Mouse (Mus musculus): ENCODE results near the gene Gm17387.
"Not testable (repeated sequence)": the region's sequence is repeated elsewhere in the genome, so short reads cannot be mapped to it uniquely, and the experiment has no call there.

Gene Gm17387

GRCm38 (mm10) chr7:141016707-141017697 is 11.9 kb upstream of the Gm17387 start:
- DNase-seq (ENCODE audit: extremely low spot score, low spot score) = no peak

- not testable (repeated sequence) for DNase-seq (ENCODE audit: extremely low spot score, low spot score)
Observed at GRCm38 (mm10) chr7:141017824-141018223, 11.1 kb upstream of the Gm17387 start, which contains the start of gene Ifitm6. Gene Ifitm6, minus strand, starts transcription at chr7:141017924.

- DNase-seq (ENCODE audit: extremely low spot score, low spot score) = no peak
Observed at GRCm38 (mm10) chr7:141019028-141019427, 9.9 kb upstream of the Gm17387 start.

- no peak for DNase-seq (ENCODE audit: extremely low spot score, low spot score)
Observed at GRCm38 (mm10) chr7:141021489-141022449, 7.2 kb upstream of the Gm17387 start.

GRCm38 (mm10) chr7:141024865-141025838 is 3.8 kb upstream of the Gm17387 start:
- DNase-seq (ENCODE audit: extremely low spot score, low spot score) = peak; percentile 44

GRCm38 (mm10) chr7:141026097-141026739 is 2.7 kb upstream of the Gm17387 start:
- no peak for DNase-seq (ENCODE audit: extremely low spot score, low spot score)

GRCm38 (mm10) chr7:141026740-141027098 is 2.2 kb upstream of the Gm17387 start:
- no peak for DNase-seq (ENCODE audit: extremely low spot score, low spot score)

GRCm38 (mm10) chr7:141030390-141030789 is 1.5 kb downstream of the Gm17387 start:
- DNase-seq (ENCODE audit: extremely low spot score, low spot score) = no peak

GRCm38 (mm10) chr7:141032458-141033167 is 3.7 kb downstream of the Gm17387 start:
- no peak for DNase-seq (ENCODE audit: extremely low spot score, low spot score)

GRCm38 (mm10) chr7:141036624-141037023 is 7.7 kb downstream of the Gm17387 start:
- DNase-seq (ENCODE audit: extremely low spot score, low spot score) = not testable (repeated sequence)

- no peak for DNase-seq (ENCODE audit: extremely low spot score, low spot score)
Observed at GRCm38 (mm10) chr7:141038090-141039032, 9.4 kb downstream of the Gm17387 start.

- DNase-seq (ENCODE audit: extremely low spot score, low spot score) = no peak
Observed at GRCm38 (mm10) chr7:141039386-141040107, 10.6 kb downstream of the Gm17387 start.

GRCm38 (mm10) chr7:141040867-141041606 is 12.1 kb downstream of the Gm17387 start:
- peak; percentile 28 for DNase-seq (ENCODE audit: extremely low spot score, low spot score)

- DNase-seq (ENCODE audit: extremely low spot score, low spot score) = peak; percentile 19
Observed at GRCm38 (mm10) chr7:141041661-141042060, 12.7 kb downstream of the Gm17387 start.

- no peak for DNase-seq (ENCODE audit: extremely low spot score, low spot score)
Observed at GRCm38 (mm10) chr7:141042539-141042938, 13.6 kb downstream of the Gm17387 start.

- no peak for DNase-seq (ENCODE audit: extremely low spot score, low spot score)
Observed at GRCm38 (mm10) chr7:141046931-141047580, 18.1 kb downstream of the Gm17387 start.
